In the genomic region with DNA sequence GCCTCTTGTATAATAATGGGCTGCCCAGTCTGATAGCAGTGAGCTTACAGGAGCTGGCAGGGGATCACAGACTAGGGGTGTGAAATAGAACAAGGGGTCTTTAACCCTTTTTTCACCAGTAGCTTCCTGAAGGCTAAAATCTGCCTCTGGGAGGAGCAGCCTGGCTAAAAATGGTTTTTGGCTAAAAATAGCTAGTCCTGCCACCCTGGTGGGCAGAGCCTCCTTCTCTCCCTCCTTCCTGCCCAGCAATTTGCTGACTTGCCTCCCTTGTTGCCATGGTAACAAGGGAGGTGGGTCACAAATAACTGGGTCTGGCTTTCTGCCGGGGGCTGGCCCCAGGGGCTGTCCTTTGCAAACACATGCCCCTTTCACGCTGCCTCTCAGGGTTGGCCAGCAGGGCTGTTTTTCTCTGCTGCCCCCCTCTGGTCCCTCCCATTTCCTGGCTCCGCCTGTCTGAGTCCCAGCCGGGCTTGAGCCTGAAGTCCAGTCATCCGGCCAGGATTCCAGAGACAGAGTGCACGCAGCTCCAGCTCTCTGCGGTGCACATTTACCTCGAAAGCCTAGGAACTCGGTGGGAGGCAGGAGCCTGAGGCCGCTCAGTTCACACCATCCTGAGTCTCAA, we compare ENCODE assay signal across 9 mouse cellular contexts.
DNase-seq lines count a peak whose midpoint lies in the region; ATAC-seq and TF ChIP-seq lines count a peak whose summit lies in the region.
"Had no signal": no experiment of that assay in that cellular context is flagged by ENCODE, and none has a peak within 500 bp of the region (broad histone marks: within the 10 kb centered on the region; RNA-seq: fewer than 3 reads in every experiment).

No protein-coding gene starts in this region.

- H3K4me2 ChIP-seq in forebrain, postnatal 0 days (ENCODE audit: low read depth), result peak overlapping the region; percentile 33
- no peak overlapping the region for H3K4me2 ChIP-seq in liver, embryonic 16.5 days (ENCODE audit: low read depth, low read length)
- H3K4me2 ChIP-seq in neural tube, embryonic 14.5 days (ENCODE audit: low read depth, low read length), result peak overlapping the region; percentile 32; the same call in 1 of the 2 replicates

- intact Hi-C loops in heart, postnatal 25 days (cut with DNase I), result loop anchor here (5.0 kb wide), 1 partner anchor 77 kb away; no protein-coding TSS in a partner anchor

- peak; percentile 39 for DNase-seq in ES-E14 (ENCODE audit: low read depth, low spot score)
- DNase-seq in cerebellum, adult 18-20 months, result peak; percentile 74 to 76
- peak; percentile 88 for DNase-seq in forebrain, postnatal 0 days
- peak; percentile 94 for DNase-seq in heart, postnatal 25 days (ENCODE audit: low spot score)
- peak; percentile 81 to 88 for DNase-seq in layer of hippocampus, adult 18-20 months (ENCODE audit: low spot score in 2 of 2)
- peak; percentile 90 for DNase-seq in testis, postnatal 10 days (ENCODE audit: low spot score)

- 9% methylated on average over 10 of the region's 10 CpGs for WGBS in forebrain, postnatal 0 days
- 3% methylated on average over 10 of the region's 10 CpGs for whole genome bisulfite sequencing in liver, embryonic 16.5 days (ENCODE audit: insufficient replicate concordance)
- WGBS in neural tube, embryonic 14.5 days, result 2% methylated on average over 10 of the region's 10 CpGs

- peaks cover 0 to 12% of the 10 kb centered on the region in 2 experiments; a peak in 1 of 4 replicates for H3K4me1 ChIP-seq in ES-E14 (ENCODE audit: control insufficient read depth in 2 of 2, insufficient read depth in 2 of 2, low read length in 2 of 2, poor library complexity in 1 of 2)
- 0 out of 2 replicates have a peak, but pooled peaks cover 3% of the 10 kb centered on the region for H3K4me1 ChIP-seq in forebrain, postnatal 0 days (ENCODE audit: insufficient read depth)
- H3K4me1 ChIP-seq in liver, embryonic 16.5 days (ENCODE audit: control insufficient read depth, low read depth, low read length), result no peaks in the 10 kb centered on the region
- peaks cover 27% of the 10 kb centered on the region; the same call in 1 of the 2 replicates for H3K4me1 ChIP-seq in neural tube, embryonic 14.5 days (ENCODE audit: control insufficient read depth, insufficient read depth, low read length)

- no peaks in the 10 kb centered on the region; the same call in 1 of the 2 replicates for H3K36me3 ChIP-seq in ES-E14 (ENCODE audit: control insufficient read depth, insufficient read depth, low read length, poor library complexity, severe bottlenecking)
- H3K36me3 ChIP-seq in forebrain, postnatal 0 days (ENCODE audit: insufficient read depth), result peaks cover 27% of the 10 kb centered on the region
- no peaks in the 10 kb centered on the region for H3K36me3 ChIP-seq in liver, embryonic 16.5 days (ENCODE audit: control insufficient read depth, insufficient read depth)
- H3K36me3 ChIP-seq in neural tube, embryonic 14.5 days (ENCODE audit: control insufficient read depth, insufficient read depth, low read length), result peaks cover 15% of the 10 kb centered on the region; the same call in 1 of the 2 replicates

- peak; percentile 50 for TF ChIP-seq CTCF in forebrain, postnatal 0 days (IDR thresholded peaks at IDR 0.05; ENCODE audit: low read depth)

- ATAC-seq in forebrain, postnatal 0 days, result peak; percentile 83
- ATAC-seq in liver, embryonic 16.5 days (ENCODE audit: low read depth), result peak; percentile 65
- ATAC-seq in neural tube, embryonic 14.5 days (ENCODE audit: low read depth), result peak; percentile 81

- H3K4me3 ChIP-seq in ES-E14 (ENCODE audit: insufficient read depth in 1 of 2, low read depth in 1 of 2, low read length in 2 of 2, poor library complexity in 1 of 2, severe bottlenecking in 1 of 2), result peak overlapping the region; percentile 37 to 68
- peak overlapping the region; percentile 21 for H3K4me3 ChIP-seq in forebrain, postnatal 0 days (ENCODE audit: low read depth, low read length)
- H3K4me3 ChIP-seq in liver, embryonic 16.5 days (ENCODE audit: low read depth, low read length), result peak overlapping the region; percentile 14; the same call in 1 of the 2 replicates
- H3K4me3 ChIP-seq in neural tube, embryonic 14.5 days (ENCODE audit: low read depth, low read length), result peak overlapping the region; percentile 8; the same call in 1 of the 2 replicates
- H3K4me3 ChIP-seq: erythroblast, embryonic 14.5 days had no signal

- no peaks in the 10 kb centered on the region for H3K9me3 ChIP-seq in ES-E14 (ENCODE audit: control insufficient read depth, insufficient read depth, low read depth, low read length)
- H3K9me3 ChIP-seq in forebrain, postnatal 0 days (ENCODE audit: low read length), result no peaks in the 10 kb centered on the region
- H3K9me3 ChIP-seq in liver, embryonic 16.5 days (replicated peaks; ENCODE audit: control insufficient read depth, low read length), result no peaks in the 10 kb centered on the region
- H3K9me3 ChIP-seq in neural tube, embryonic 14.5 days (ENCODE audit: control insufficient read depth, low read length), result no peaks in the 10 kb centered on the region

- no peaks in the 10 kb centered on the region for H3K27me3 ChIP-seq in forebrain, postnatal 0 days (ENCODE audit: insufficient read depth, low read length)
- H3K27me3 ChIP-seq in liver, embryonic 16.5 days (ENCODE audit: control insufficient read depth, insufficient read depth, low read depth, low read length), result no peaks in the 10 kb centered on the region
- no peaks in the 10 kb centered on the region for H3K27me3 ChIP-seq in neural tube, embryonic 14.5 days (ENCODE audit: control insufficient read depth, insufficient read depth, low read length)

- H3K9ac ChIP-seq in ES-E14 (ENCODE audit: insufficient read depth, low read depth, low read length, poor library complexity, severe bottlenecking), result peak overlapping the region; percentile 15
- H3K9ac ChIP-seq in forebrain, postnatal 0 days, result 0 out of 2 replicates have a peak overlapping the region, but pooled peaks have one; percentile 2
- H3K9ac ChIP-seq in liver, embryonic 16.5 days (ENCODE audit: low read depth, low read length), result no peak overlapping the region
- peak overlapping the region; percentile 34; the same call in 1 of the 2 replicates for H3K9ac ChIP-seq in neural tube, embryonic 14.5 days (replicated peaks; ENCODE audit: low read depth, low read length)

- H3K27ac ChIP-seq in ES-E14 (ENCODE audit: insufficient read depth, low read depth, low read length, poor library complexity, severe bottlenecking), result no peak overlapping the region
- H3K27ac ChIP-seq in forebrain, postnatal 0 days (ENCODE audit: low read depth, low read length), result no peak overlapping the region
- H3K27ac ChIP-seq in liver, embryonic 16.5 days (ENCODE audit: low read length), result no peak overlapping the region
- no peak overlapping the region; the same call in 1 of the 2 replicates for H3K27ac ChIP-seq in neural tube, embryonic 14.5 days (ENCODE audit: low read depth, low read length)

- in situ Hi-C loops in ES-E14 (cut with MboI; ENCODE audit: low sequenced_read_pairs in 2 of 2, unreplicated experiment in 2 of 2), result loop anchor here in 1 of 2 experiments (10.0 kb wide), 1 partner anchor 135 kb away; no protein-coding TSS in a partner anchor

TF ChIP-seq in ES-E14, 5 proteins besides CTCF, POLR2A, EP300 and RAD21:
- no peak for TF ChIP-seq CHD2 (IDR thresholded peaks at IDR 0.05; ENCODE audit: low read depth, low read length)

Comparison
In these comparisons a context has a peak if more than half of its experiments do, and no peak if none do; other contexts are left out.
1. DNase-seq: peak in every context shown above with its lines; median percentile 94 in heart, postnatal 25 days; 90 in testis, postnatal 10 days; 88 in forebrain, postnatal 0 days; 84 in layer of hippocampus, adult 18-20 months; 75 in cerebellum, adult 18-20 months; 39 in ES-E14.